Mouse (Mus musculus): ENCODE results near the gene Rab44. TPM values are rescaled to one million over a fixed set of nuclear protein-coding genes. Genes with fewer than 3 reads are reported as not detected.
"Not testable (repeated sequence)": the region's sequence is repeated elsewhere in the genome, so short reads cannot be mapped to it uniquely, and the experiment has no call there.

Gene Rab44
- polyA plus RNA-seq (2012; rRNA removed), result 0.16 and 0.34 TPM in 2 replicates

- Histone ChIP-seq H3K27ac (ENCODE audit: insufficient read depth, low read depth, low read length) (no peak within 1 kb of the TSS), H3K27me3 (replicated peaks; ENCODE audit: control insufficient read depth, insufficient read depth, low read length) (no peaks in the 10 kb centered on the region), H3K4me3 (ENCODE audit: insufficient read depth, low read depth, low read length) (no peak within 1 kb of the TSS), H3K4me1 (ENCODE audit: control insufficient read depth, insufficient read depth, low read length) (no peaks in the 10 kb centered on the region), H3K36me3 (ENCODE audit: control insufficient read depth, insufficient read depth, low read length) (no peaks in the 10 kb centered on the region)
- 89% methylated on average over 13 of the region's 13 CpGs for WGBS
- TF ChIP-seq CTCF (conservative IDR thresholded peaks at IDR 0.05; ENCODE audit: insufficient read depth, insufficient read length, low read depth, low read length) (no peak), POLR2A (IDR thresholded peaks at IDR 0.05; ENCODE audit: low read depth, low read length) (no peak)
- no peak for DNase-seq
Measured at GRCm38 (mm10) chr17:29113591-29114352, at the start of gene Rab44. TSS of gene Rab44 (plus strand) at chr17:29114145.

- H3K4me1 ChIP-seq (ENCODE audit: control insufficient read depth, insufficient read depth, low read length), result 0 out of 2 replicates have a peak, but pooled peaks cover 3% of the 10 kb centered on the region
- DNase-seq, result no peak
- no peaks in the 10 kb centered on the region for H3K27me3 ChIP-seq (replicated peaks; ENCODE audit: control insufficient read depth, insufficient read depth, low read length)
- no peaks in the 10 kb centered on the region for H3K36me3 ChIP-seq (ENCODE audit: control insufficient read depth, insufficient read depth, low read length)
- H3K27ac ChIP-seq (ENCODE audit: insufficient read depth, low read depth, low read length), result no peak overlapping the region
- no peak overlapping the region for H3K4me3 ChIP-seq (ENCODE audit: insufficient read depth, low read depth, low read length)
- WGBS, result 94% methylated on average over 21 of the region's 21 CpGs
- TF ChIP-seq CTCF (conservative IDR thresholded peaks at IDR 0.05; ENCODE audit: insufficient read depth, insufficient read length, low read depth, low read length) (no peak), POLR2A (IDR thresholded peaks at IDR 0.05; ENCODE audit: low read depth, low read length) (no peak)
Measured at GRCm38 (mm10) chr17:29065245-29065940, 48.6 kb upstream of the Rab44 start.

- Histone ChIP-seq H3K27ac (ENCODE audit: insufficient read depth, low read depth, low read length) (no peak overlapping the region), H3K27me3 (replicated peaks; ENCODE audit: control insufficient read depth, insufficient read depth, low read length) (no peaks in the 10 kb centered on the region), H3K4me1 (ENCODE audit: control insufficient read depth, insufficient read depth, low read length) (0 out of 2 replicates have a peak, but pooled peaks cover 3% of the 10 kb centered on the region), H3K36me3 (ENCODE audit: control insufficient read depth, insufficient read depth, low read length) (no peaks in the 10 kb centered on the region), H3K4me3 (ENCODE audit: insufficient read depth, low read depth, low read length) (no peak overlapping the region)
- WGBS, result 93% methylated on average over 3 of the region's 3 CpGs
- no peak for TF ChIP-seq POLR2A (IDR thresholded peaks at IDR 0.05; ENCODE audit: low read depth, low read length)
- TF ChIP-seq CTCF (conservative IDR thresholded peaks at IDR 0.05; ENCODE audit: insufficient read depth, insufficient read length, low read depth, low read length), result no peak
- DNase-seq, result no peak
Measured at GRCm38 (mm10) chr17:29065971-29066370, 48.0 kb upstream of the Rab44 start.

GRCm38 (mm10) chr17:29067416-29067815, 46.5 kb upstream of the Rab44 start:
- not testable (repeated sequence) for H3K27me3 ChIP-seq (replicated peaks; ENCODE audit: control insufficient read depth, insufficient read depth, low read length); H3K4me3 ChIP-seq (ENCODE audit: insufficient read depth, low read depth, low read length); H3K4me1 ChIP-seq (ENCODE audit: control insufficient read depth, insufficient read depth, low read length); H3K36me3 ChIP-seq (ENCODE audit: control insufficient read depth, insufficient read depth, low read length); H3K27ac ChIP-seq (ENCODE audit: insufficient read depth, low read depth, low read length); DNase-seq
- WGBS, result 93% methylated on average over 3 of the region's 3 CpGs

- TF ChIP-seq CTCF (conservative IDR thresholded peaks at IDR 0.05; ENCODE audit: insufficient read depth, insufficient read length, low read depth, low read length), result no peak
- TF ChIP-seq POLR2A (IDR thresholded peaks at IDR 0.05; ENCODE audit: low read depth, low read length), result no peak
- 85% methylated on average over 5 of the region's 5 CpGs for WGBS
- DNase-seq, result no peak
- H3K27ac ChIP-seq (ENCODE audit: insufficient read depth, low read depth, low read length), result no peak overlapping the region
- H3K4me3 ChIP-seq (ENCODE audit: insufficient read depth, low read depth, low read length), result no peak overlapping the region
- no peaks in the 10 kb centered on the region for H3K36me3 ChIP-seq (ENCODE audit: control insufficient read depth, insufficient read depth, low read length)
- 0 out of 2 replicates have a peak, but pooled peaks cover 3% of the 10 kb centered on the region for H3K4me1 ChIP-seq (ENCODE audit: control insufficient read depth, insufficient read depth, low read length)
- no peaks in the 10 kb centered on the region for H3K27me3 ChIP-seq (replicated peaks; ENCODE audit: control insufficient read depth, insufficient read depth, low read length)
Measured at GRCm38 (mm10) chr17:29067847-29068246, 46.1 kb upstream of the Rab44 start.

GRCm38 (mm10) chr17:29069063-29069462, 44.9 kb upstream of the Rab44 start:
- Histone ChIP-seq H3K4me3 (ENCODE audit: insufficient read depth, low read depth, low read length) (no peak overlapping the region), H3K27ac (ENCODE audit: insufficient read depth, low read depth, low read length) (no peak overlapping the region), H3K27me3 (replicated peaks; ENCODE audit: control insufficient read depth, insufficient read depth, low read length) (no peaks in the 10 kb centered on the region), H3K4me1 (ENCODE audit: control insufficient read depth, insufficient read depth, low read length) (0 out of 2 replicates have a peak, but pooled peaks cover 3% of the 10 kb centered on the region), H3K36me3 (ENCODE audit: control insufficient read depth, insufficient read depth, low read length) (no peaks in the 10 kb centered on the region)
- TF ChIP-seq CTCF (conservative IDR thresholded peaks at IDR 0.05; ENCODE audit: insufficient read depth, insufficient read length, low read depth, low read length) (no peak), POLR2A (IDR thresholded peaks at IDR 0.05; ENCODE audit: low read depth, low read length) (no peak)
- DNase-seq, result no peak
- 48% methylated on average over 10 of the region's 10 CpGs for WGBS

- no peak for DNase-seq
- Histone ChIP-seq H3K36me3 (ENCODE audit: control insufficient read depth, insufficient read depth, low read length) (no peaks in the 10 kb centered on the region), H3K4me3 (ENCODE audit: insufficient read depth, low read depth, low read length) (no peak overlapping the region), H3K27ac (ENCODE audit: insufficient read depth, low read depth, low read length) (no peak overlapping the region), H3K4me1 (ENCODE audit: control insufficient read depth, insufficient read depth, low read length) (0 out of 2 replicates have a peak, but pooled peaks cover 3% of the 10 kb centered on the region), H3K27me3 (replicated peaks; ENCODE audit: control insufficient read depth, insufficient read depth, low read length) (no peaks in the 10 kb centered on the region)
- TF ChIP-seq CTCF (conservative IDR thresholded peaks at IDR 0.05; ENCODE audit: insufficient read depth, insufficient read length, low read depth, low read length) (no peak), POLR2A (IDR thresholded peaks at IDR 0.05; ENCODE audit: low read depth, low read length) (no peak)
- 54% methylated on average over 5 of the region's 5 CpGs for WGBS
Measured at GRCm38 (mm10) chr17:29071820-29072219, 42.1 kb upstream of the Rab44 start.
